Mouse (Mus musculus) thymus, adult 18-20 months (tissue): Measurements from ENCODE around the gene Saa2.

ENCODE experiments used
- DNase-seq, 2 experiments: peaks; one replicate each; pipeline ENCODE4 v3.0.0; 2022; ENCODE audit warnings: mixed read lengths in 2 of 2

Gene Saa2

DNA sequence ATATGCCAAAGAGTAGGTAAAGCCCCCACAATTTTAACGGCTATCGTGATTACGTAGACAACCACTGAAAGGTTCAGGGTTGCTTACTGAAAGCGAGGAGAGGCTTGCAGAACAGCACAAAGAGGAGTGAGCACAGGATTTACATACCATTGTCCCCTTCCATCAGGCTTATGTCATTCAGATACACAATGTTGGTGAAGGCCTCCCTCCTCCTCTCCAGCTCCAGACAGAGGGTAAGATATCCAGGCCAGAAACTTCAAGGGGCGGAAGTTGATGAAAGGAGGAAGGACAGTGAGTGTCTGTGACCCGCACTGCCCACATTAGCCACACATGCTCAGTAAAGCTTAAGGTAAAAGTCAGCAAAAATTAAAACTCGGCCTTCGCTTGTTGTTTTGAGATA is 13.1 kb downstream of the Saa2 start:
- DNase-seq = no peak

- DNase-seq = no peak
These were observed 15.8 kb downstream of the Saa2 start for GRCm38 (mm10) chr7:46767371-46767770.

DNA sequence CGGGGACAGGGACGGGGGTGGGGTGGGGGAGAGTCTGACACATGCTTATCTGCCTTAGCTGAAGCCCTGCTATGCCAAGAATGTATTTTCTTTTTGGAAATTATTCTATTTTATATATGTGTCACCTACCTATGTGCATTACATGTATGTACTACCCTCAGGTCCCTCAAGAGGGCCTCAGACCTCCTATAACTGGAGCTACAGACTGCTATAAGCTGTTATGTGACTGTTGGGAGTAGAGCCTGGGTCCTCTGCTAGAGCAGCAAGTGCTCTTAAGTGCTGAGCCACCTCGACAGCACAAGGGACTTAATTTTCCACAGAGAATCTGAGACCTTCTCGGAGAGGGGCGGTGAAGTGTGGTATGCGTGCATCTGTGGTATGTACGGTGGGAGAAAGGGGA is 16.9 kb downstream of the Saa2 start:
- no peak for DNase-seq

GRCm38 (mm10) chr7:46770706-46771105 is 19.1 kb downstream of the Saa2 start:
- DNase-seq = no peak

DNA sequence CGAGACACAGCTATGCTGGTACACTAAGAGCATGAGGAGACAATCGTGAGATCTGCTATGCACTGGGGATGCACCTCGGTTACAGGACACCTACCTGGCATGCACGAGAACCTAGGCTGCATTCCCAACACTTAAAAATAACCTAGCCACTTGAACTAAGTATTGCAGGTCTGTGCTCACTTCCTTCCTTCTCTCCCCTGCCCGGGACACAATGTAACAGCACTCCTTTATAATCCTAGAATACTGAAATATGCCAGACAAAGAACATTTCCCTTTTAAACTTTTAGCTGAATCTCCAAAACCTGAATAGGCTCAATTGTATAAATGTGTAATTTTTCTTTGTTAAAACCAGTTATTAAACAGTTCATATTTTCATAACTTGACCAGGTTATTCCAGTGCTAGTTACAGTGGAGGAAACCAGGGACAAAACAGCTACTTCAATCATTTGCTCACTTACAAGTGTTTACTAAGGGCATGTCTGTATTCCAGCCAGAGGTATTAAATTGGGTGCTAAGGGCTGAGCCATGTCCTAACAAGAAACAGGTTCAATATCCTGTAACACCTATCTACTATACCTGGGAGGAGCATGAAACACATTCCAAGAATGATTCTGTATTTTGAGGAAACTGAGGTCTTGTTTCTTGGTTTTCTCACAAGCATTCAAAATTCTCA is 37.7 kb downstream of the Saa2 start:
- no peak for DNase-seq

DNA sequence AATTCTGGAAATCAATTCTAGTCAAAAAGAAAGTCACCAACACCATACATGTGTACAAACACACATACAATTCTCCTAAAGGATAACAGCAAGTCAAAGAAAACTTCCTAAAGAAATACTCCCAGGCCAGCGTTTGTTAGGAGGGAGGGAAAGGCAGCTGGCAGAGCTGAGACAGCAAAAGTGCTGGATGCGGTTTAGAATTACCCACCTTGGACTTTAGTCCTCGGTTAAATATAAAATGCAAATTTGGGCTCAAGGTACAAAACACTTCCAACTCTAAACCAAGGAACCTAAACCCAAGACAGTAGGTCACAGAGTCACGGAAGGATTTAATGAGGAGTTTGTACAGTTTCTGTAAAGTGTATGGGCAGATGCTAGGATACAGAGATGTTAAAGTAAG is 42.3 kb downstream of the Saa2 start:
- no peak for DNase-seq

GRCm38 (mm10) chr7:46795287-46796205 is 44.0 kb downstream of the Saa2 start, which contains the start of the genes Hps5 and Gtf2h1:
Hps5 (minus strand) TSS chr7:46796064.
Gtf2h1 (plus strand) TSS chr7:46796103.
- DNase-seq = peak; percentile 97 to 98

GRCm38 (mm10) chr7:46796206-46796679 is 44.7 kb downstream of the Saa2 start:
- no peak for DNase-seq

GRCm38 (mm10) chr7:46796779-46797178 is 45.2 kb downstream of the Saa2 start:
- no peak for DNase-seq
